Mouse (Mus musculus): ENCODE results near the gene Riox2.

DNA sequence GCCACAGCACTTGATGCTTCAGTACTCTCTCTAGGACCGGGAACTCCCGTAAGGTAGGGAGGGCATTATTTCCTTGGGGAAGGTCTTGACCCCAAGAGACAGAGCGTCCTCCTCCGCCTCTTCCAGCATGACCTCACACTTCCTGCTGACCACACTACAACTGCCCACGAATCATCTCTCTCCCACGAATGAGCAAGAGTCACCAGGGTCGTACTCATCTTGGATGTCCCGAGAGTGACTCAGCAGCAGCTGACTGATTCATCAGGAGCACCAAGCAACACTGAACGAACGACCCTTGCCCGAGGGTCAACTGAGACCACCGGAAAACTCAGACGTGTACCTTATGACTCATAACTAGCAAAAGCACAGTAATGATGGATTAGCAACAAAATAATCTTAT lies 58.0 kb downstream of the Riox2 start:
- TF ChIP-seq POLR2A (IDR thresholded peaks at IDR 0.05; ENCODE audit: low read depth, low read length), result no peak
- TF ChIP-seq CTCF (IDR thresholded peaks at IDR 0.05; ENCODE audit: extremely low read depth, insufficient read depth, insufficient read length, insufficient replicate concordance), result no peak
